Comparison of ENCODE assay signal across 12 mouse cellular contexts in the genomic region with DNA sequence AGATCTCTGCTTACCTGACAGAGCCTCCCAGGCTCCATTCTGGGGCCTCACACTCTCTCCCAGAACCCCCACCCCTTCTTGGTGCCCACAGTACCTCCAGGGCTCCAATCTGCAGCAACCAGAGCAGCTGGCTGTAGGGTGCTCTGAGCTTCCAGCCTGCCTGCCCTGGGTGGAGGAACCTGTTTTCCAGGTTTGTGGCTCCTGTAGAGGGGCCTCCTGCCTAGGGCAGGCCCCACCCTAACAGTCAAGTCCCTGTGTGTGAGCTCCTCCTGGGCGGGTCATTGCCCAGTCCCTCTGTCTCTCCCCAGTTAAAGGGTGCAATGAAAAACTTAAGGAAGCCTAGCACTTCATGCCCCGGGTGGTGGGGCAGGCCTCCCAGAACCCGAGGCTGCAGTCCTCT. TPM values are rescaled to one million over a fixed set of nuclear protein-coding genes. Genes with fewer than 3 reads are reported as not detected.
DNase-seq lines count a peak whose midpoint lies in the region; ATAC-seq lines count a peak whose summit lies in the region.
"Had no signal": no experiment of that assay in that cellular context is flagged by ENCODE, and none has a peak within 500 bp of the region (broad histone marks: within the 10 kb centered on the region; RNA-seq: fewer than 3 reads in every experiment).

No protein-coding gene starts in this region.

- 33% methylated on average over 3 of the region's 3 CpGs for WGBS in embryonic facial prominence, embryonic 11.5 days

- peak; percentile 30 for DNase-seq in kidney, adult 11 months
- DNase-seq in kidney, postnatal 36 days: no peak
- DNase-seq in embryonic facial prominence, embryonic 11.5 days (ENCODE audit: low spot score): peak; percentile 46
- DNase-seq in kidney, postnatal 14 days: peak; percentile 59
- peak; percentile 69 for DNase-seq in lung, postnatal 36 days
- DNase-seq in left cerebral cortex, postnatal 4 days: no peak
- DNase-seq in cerebellum, adult 9-10 months: no peak
- DNase-seq: cerebellum, postnatal 36 days; layer of hippocampus, adult 9-11 months had no signal

- H3K36me3 ChIP-seq in embryonic facial prominence, embryonic 11.5 days (replicated peaks; ENCODE audit: control insufficient read depth, insufficient read depth, low read depth, low read length): peaks cover 4% of the 10 kb centered on the region

- no peaks in the 10 kb centered on the region for H3K27me3 ChIP-seq in embryonic facial prominence, embryonic 11.5 days (ENCODE audit: control insufficient read depth, insufficient read depth, low read length)

- intact Hi-C loops in left cerebral cortex, postnatal 4 days (cut with DNase I): loop anchor here (5.0 kb wide), 2 partner anchors 182 to 197 kb away; partner anchors contain the start of gene Mmel1

- ATAC-seq in embryonic facial prominence, embryonic 11.5 days (replicated peaks; ENCODE audit: insufficient number of reproducible peaks, low FRiP score, low TSS enrichment, low read depth): no peak
- ATAC-seq in megakaryocyte-erythroid progenitor cell, adult 5-6 weeks (replicated peaks; ENCODE audit: low FRiP score, low TSS enrichment, poor library complexity, severe bottlenecking): no peak
- ATAC-seq: CD4-positive, CD25-positive, alpha-beta regulatory T cell, adult 4 months had no signal

- H3K27ac ChIP-seq in embryonic facial prominence, embryonic 11.5 days (replicated peaks; ENCODE audit: low read depth, low read length): peak overlapping the region; percentile 29; the same call in 1 of the 2 replicates

- peaks cover 3% of the 10 kb centered on the region; the same call in 1 of the 2 replicates for H3K4me1 ChIP-seq in embryonic facial prominence, embryonic 11.5 days (ENCODE audit: control insufficient read depth, insufficient read depth, low read length)

- H3K9ac ChIP-seq in embryonic facial prominence, embryonic 11.5 days (replicated peaks; ENCODE audit: low read length): no peak overlapping the region

- H3K9me3 ChIP-seq in embryonic facial prominence, embryonic 11.5 days (replicated peaks; ENCODE audit: control insufficient read depth, low read length): no peaks in the 10 kb centered on the region

- H3K4me2 ChIP-seq in embryonic facial prominence, embryonic 11.5 days (ENCODE audit: low read depth, low read length): no peak overlapping the region
- H3K4me2 ChIP-seq: heart, embryonic 11.5 days had no signal

- no peak overlapping the region for H3K4me3 ChIP-seq in embryonic facial prominence, embryonic 11.5 days (ENCODE audit: low read depth, low read length)

RNA-seq across cellular contexts. Expression of gene Pex10, which starts 2.9 kb away (rescaled TPM):
- 7.3 and 7.4 TPM in 2 replicates for polyA plus RNA-seq in embryonic facial prominence, embryonic 11.5 days (2014; fragmentation: Nextera tagmentation; extraction: Ambion mirVana)
- total RNA-seq in left cerebral cortex, postnatal 4 days (2021): 10 to 100 TPM; 12.0 to 13.5 TPM
- total RNA-seq in megakaryocyte-erythroid progenitor cell, adult 5-6 weeks (2014; fragmentation: Nextera tagmentation): 8.1 and 9.0 TPM in 2 replicates
- 5.8 and 6.4 TPM in 2 replicates for total RNA-seq in megakaryocyte-erythroid progenitor cell, adult 5-6 weeks (2017)

RNA-seq across cellular contexts. Expression of gene Plch2, which starts 7.3 kb away (rescaled TPM):
- 1.4 and 2.1 TPM in 2 replicates for polyA plus RNA-seq in embryonic facial prominence, embryonic 11.5 days (2014; fragmentation: Nextera tagmentation; extraction: Ambion mirVana)
- total RNA-seq in left cerebral cortex, postnatal 4 days (2021): 10 to 100 TPM; 50.9 to 56.1 TPM
- 0.33 and 3.2 TPM in 2 replicates for total RNA-seq in megakaryocyte-erythroid progenitor cell, adult 5-6 weeks (2014; fragmentation: Nextera tagmentation)
- not detected in 2 replicates for total RNA-seq in megakaryocyte-erythroid progenitor cell, adult 5-6 weeks (2017)
- polyA plus RNA-seq: CD4-positive, CD25-positive, alpha-beta regulatory T cell, adult 4 months had no signal

RNA-seq across cellular contexts. Expression of gene Rer1, which starts 22.3 kb away (rescaled TPM):
- 164 and 173 TPM in 2 replicates for polyA plus RNA-seq in embryonic facial prominence, embryonic 11.5 days (2014; fragmentation: Nextera tagmentation; extraction: Ambion mirVana)
- 10 to 100 TPM; 65.1 to 67.9 TPM for total RNA-seq in left cerebral cortex, postnatal 4 days (2021)
- total RNA-seq in megakaryocyte-erythroid progenitor cell, adult 5-6 weeks (2014; fragmentation: Nextera tagmentation): 105 and 108 TPM in 2 replicates
- 97.8 and 135 TPM in 2 replicates for total RNA-seq in megakaryocyte-erythroid progenitor cell, adult 5-6 weeks (2017)

RNA-seq across cellular contexts. Expression of gene Morn1, which starts 22.5 kb away (rescaled TPM):
- polyA plus RNA-seq in embryonic facial prominence, embryonic 11.5 days (2014; fragmentation: Nextera tagmentation; extraction: Ambion mirVana): 3.3 and 3.5 TPM in 2 replicates
- 10 to 100 TPM; 11.0 to 12.9 TPM for total RNA-seq in left cerebral cortex, postnatal 4 days (2021)
- 3.8 and 7.6 TPM in 2 replicates for total RNA-seq in megakaryocyte-erythroid progenitor cell, adult 5-6 weeks (2014; fragmentation: Nextera tagmentation)
- total RNA-seq in megakaryocyte-erythroid progenitor cell, adult 5-6 weeks (2017): 1.6 and 1.8 TPM in 2 replicates

Comparison
In these comparisons a context has a peak if more than half of its experiments do, and no peak if none do; other contexts are left out.
1. DNase-seq: peak in kidney, adult 11 months (single experiment), embryonic facial prominence, embryonic 11.5 days (single experiment), kidney, postnatal 14 days (single experiment) and lung, postnatal 36 days (single experiment); none in kidney, postnatal 36 days (0 of 2), left cerebral cortex, postnatal 4 days (single experiment) and cerebellum, adult 9-10 months (single experiment).
2. RNA of gene Plch2, which starts 7.3 kb away (total RNA-seq): 50.9 to 56.1 TPM in left cerebral cortex, postnatal 4 days; 0.33 to 3.2 TPM in megakaryocyte-erythroid progenitor cell, adult 5-6 weeks; every median in the first group is over 10 times any median in the second.